In genomic region chr16:32330876-32331670, GRCm38 (mm10) we compare ENCODE assay signal across 8 mouse cellular contexts. TPM values are rescaled to one million over a fixed set of nuclear protein-coding genes. Genes with fewer than 3 reads are reported as not detected.
DNase-seq lines count a peak whose midpoint lies in the region; ATAC-seq and TF ChIP-seq lines count a peak whose summit lies in the region.

No protein-coding gene starts in this region.

- no peak overlapping the region for H3K4me3 ChIP-seq in cerebellum, adult 2 months (replicated peaks; ENCODE audit: insufficient read depth, low read depth, low read length)
- peak overlapping the region; percentile 64 for H3K4me3 ChIP-seq in testis, adult 2 months (ENCODE audit: control insufficient read depth, low read depth, low read length)
- H3K4me3 ChIP-seq in limb, embryonic 15.5 days = peak overlapping the region; percentile 99

- H3K27ac ChIP-seq in cerebellum, adult 2 months (ENCODE audit: insufficient read depth, low read length) = no peak overlapping the region
- no peak overlapping the region for H3K27ac ChIP-seq in testis, adult 2 months (ENCODE audit: control insufficient read depth, insufficient read depth, low read depth, low read length)
- peak overlapping the region; percentile 96 for H3K27ac ChIP-seq in limb, embryonic 15.5 days

- no peak for TF ChIP-seq POLR2A in cerebellum, adult 2 months (IDR thresholded peaks at IDR 0.05; ENCODE audit: borderline replicate concordance, insufficient read depth, low read length)
- TF ChIP-seq POLR2A in testis, adult 2 months (IDR thresholded peaks at IDR 0.05; ENCODE audit: control insufficient read depth, low read depth, low read length) = no peak

- H3K9ac ChIP-seq in limb, embryonic 15.5 days = no peak overlapping the region

- H3K36me3 ChIP-seq in testis, adult 2 months (ENCODE audit: control insufficient read depth, insufficient read depth, low read length) = no peaks in the 10 kb centered on the region
- no peaks in the 10 kb centered on the region for H3K36me3 ChIP-seq in limb, embryonic 15.5 days

- TF ChIP-seq CTCF in cerebellum, adult 2 months (IDR thresholded peaks at IDR 0.05; ENCODE audit: borderline replicate concordance, insufficient read depth, low read depth, low read length) = no peak
- no peak for TF ChIP-seq CTCF in testis, adult 2 months (IDR thresholded peaks at IDR 0.05; ENCODE audit: control insufficient read depth, insufficient read depth, insufficient replicate concordance, low read depth, low read length)

- no peak for ATAC-seq in limb, embryonic 15.5 days (ENCODE audit: insufficient number of reproducible peaks, low FRiP score, low TSS enrichment, low read depth)

- peaks cover 8% of the 10 kb centered on the region for H3K4me1 ChIP-seq in cerebellum, adult 2 months (ENCODE audit: control insufficient read depth, insufficient read depth, low read length)
- peaks cover 5% of the 10 kb centered on the region for H3K4me1 ChIP-seq in testis, adult 2 months (ENCODE audit: control insufficient read depth, insufficient read depth, low read length)
- peaks cover 10% of the 10 kb centered on the region; the same call in 1 of the 2 replicates for H3K4me1 ChIP-seq in limb, embryonic 15.5 days

- H3K27me3 ChIP-seq in cerebellum, adult 2 months (ENCODE audit: control insufficient read depth, insufficient read depth, low read length) = no peaks in the 10 kb centered on the region
- no peaks in the 10 kb centered on the region for H3K27me3 ChIP-seq in testis, adult 2 months (ENCODE audit: control insufficient read depth, insufficient read depth, low read length)
- H3K27me3 ChIP-seq in limb, embryonic 15.5 days = no peaks in the 10 kb centered on the region

- H3K4me2 ChIP-seq in limb, embryonic 15.5 days = peak overlapping the region; percentile 49

- WGBS in cerebellum, adult 2 months = 54% methylated on average over 9 of the region's 9 CpGs
- WGBS in limb, embryonic 15.5 days = 48% methylated on average over 9 of the region's 9 CpGs

- no peaks in the 10 kb centered on the region for H3K9me3 ChIP-seq in limb, embryonic 15.5 days

- peak; percentile 24 for DNase-seq in cerebellum, adult 9-11 months
- DNase-seq in cerebellum, adult 2 months = no peak
- DNase-seq in testis, postnatal 10 days (ENCODE audit: low spot score) = no peak
- no peak for DNase-seq in spleen, adult 18-20 months
- DNase-seq in layer of hippocampus, adult 8-10 months (ENCODE audit: low spot score in 2 of 2) = no peak
- no peak for DNase-seq in adrenal gland, postnatal 36 days

RNA-seq across cellular contexts. Expression of gene Ubxn7, which starts 1.0 kb away (rescaled TPM):
- 18.1 and 18.8 TPM in 2 replicates for polyA plus RNA-seq in cerebellum, adult 2 months (2012; rRNA removed)
- 13.4 and 16.6 TPM in 2 replicates for polyA plus RNA-seq in testis, adult 2 months (2012; rRNA removed)
- 20.9 and 25.2 TPM in 2 replicates for polyA plus RNA-seq in limb, embryonic 15.5 days (2015; fragmentation: Nextera tagmentation; extraction: Ambion mirVana)
- total RNA-seq in layer of hippocampus, adult 8-10 months (2022) = 10 to 100 TPM; 50.0 to 60.5 (median 55.1) TPM
- total RNA-seq in adrenal gland, postnatal 36 days (2021) = 10 to 100 TPM; 57.4 to 70.5 TPM

RNA-seq across cellular contexts. Expression of gene Rnf168, which starts 53.8 kb away (rescaled TPM):
- polyA plus RNA-seq in cerebellum, adult 2 months (2012; rRNA removed) = 18.0 and 18.3 TPM in 2 replicates
- 16.9 and 17.9 TPM in 2 replicates for polyA plus RNA-seq in testis, adult 2 months (2012; rRNA removed)
- polyA plus RNA-seq in limb, embryonic 15.5 days (2015; fragmentation: Nextera tagmentation; extraction: Ambion mirVana) = 29.8 and 31.4 TPM in 2 replicates
- total RNA-seq in layer of hippocampus, adult 8-10 months (2022) = 10 to 100 TPM; 23.0 to 28.1 (median 27.3) TPM
- 10 to 100 TPM; 24.6 to 27.7 TPM for total RNA-seq in adrenal gland, postnatal 36 days (2021)

RNA-seq across cellular contexts. Expression of gene Smco1, which starts 59.8 kb away (rescaled TPM):
- 0.11 and 0.23 TPM in 2 replicates for polyA plus RNA-seq in cerebellum, adult 2 months (2012; rRNA removed)
- polyA plus RNA-seq in testis, adult 2 months (2012; rRNA removed) = 0.14 and 0.21 TPM in 2 replicates
- 0.20 TPM in 1 of 2 replicates, not detected in the other for polyA plus RNA-seq in limb, embryonic 15.5 days (2015; fragmentation: Nextera tagmentation; extraction: Ambion mirVana)
- under 1 TPM in 2 of 4 experiments, not detected in 2; 0.32 to 0.37 TPM for total RNA-seq in layer of hippocampus, adult 8-10 months (2022)
- under 1 TPM in 1 of 2 experiments, not detected in 1; 0.30 TPM for total RNA-seq in adrenal gland, postnatal 36 days (2021)
